8 mouse cellular contexts compared by ENCODE assay signal in genomic region chr6:113890023-113890857, GRCm38 (mm10).
A peak's percentile ranks its signal among the peaks of the same experiment; 100 is the strongest.
DNase-seq lines count a peak whose midpoint lies in the region; ATAC-seq and TF ChIP-seq lines count a peak whose summit lies in the region.

No protein-coding gene starts in this region.

- no peak for DNase-seq in kidney, postnatal 36 days
- peak; percentile 49 to 56 for DNase-seq in cerebellum, postnatal 36 days
- no peak for DNase-seq in gastrocnemius, adult 18-20 months (ENCODE audit: low spot score)
- no peak for DNase-seq in embryo, embryonic 10.5 days (ENCODE audit: low spot score)
- no peak for DNase-seq in kidney, adult 8-10 months

- no peak for TF ChIP-seq CTCF in intestine, postnatal 0 days (IDR thresholded peaks at IDR 0.05; ENCODE audit: low read depth)

- H3K4me3 ChIP-seq in kidney, embryonic 16.5 days (ENCODE audit: low read length), result peak overlapping the region; percentile 41; the same call in 1 of the 2 replicates
- H3K4me3 ChIP-seq in intestine, postnatal 0 days (ENCODE audit: low read depth, low read length), result no peak overlapping the region
- H3K4me3 ChIP-seq in neural tube, embryonic 15.5 days (replicated peaks), result peak overlapping the region; percentile 56

- no peaks in the 10 kb centered on the region for H3K4me1 ChIP-seq in kidney, embryonic 16.5 days (ENCODE audit: insufficient read depth, low read length)
- no peaks in the 10 kb centered on the region for H3K4me1 ChIP-seq in intestine, postnatal 0 days (replicated peaks; ENCODE audit: control insufficient read depth, insufficient read depth, low read length)
- peaks cover 43% of the 10 kb centered on the region for H3K4me1 ChIP-seq in neural tube, embryonic 15.5 days

- H3K9me3 ChIP-seq in kidney, embryonic 16.5 days (ENCODE audit: low read length), result no peaks in the 10 kb centered on the region
- H3K9me3 ChIP-seq in intestine, postnatal 0 days (ENCODE audit: control insufficient read depth), result no peaks in the 10 kb centered on the region
- H3K9me3 ChIP-seq in neural tube, embryonic 15.5 days (replicated peaks), result no peaks in the 10 kb centered on the region

- no peaks in the 10 kb centered on the region for H3K36me3 ChIP-seq in kidney, embryonic 16.5 days (ENCODE audit: insufficient read depth, low read length)
- H3K36me3 ChIP-seq in intestine, postnatal 0 days (ENCODE audit: control insufficient read depth, insufficient read depth), result no peaks in the 10 kb centered on the region
- no peaks in the 10 kb centered on the region for H3K36me3 ChIP-seq in neural tube, embryonic 15.5 days

- ATAC-seq in kidney, embryonic 16.5 days (ENCODE audit: low FRiP score, low TSS enrichment), result no peak
- no peak for ATAC-seq in intestine, postnatal 0 days
- ATAC-seq in neural tube, embryonic 15.5 days (ENCODE audit: low FRiP score), result peak; percentile 37; the same call in 1 of the 2 replicates

- H3K27ac ChIP-seq in kidney, embryonic 16.5 days (ENCODE audit: low read length), result no peak overlapping the region
- no peak overlapping the region for H3K27ac ChIP-seq in intestine, postnatal 0 days (ENCODE audit: low read depth, low read length)
- H3K27ac ChIP-seq in neural tube, embryonic 15.5 days (replicated peaks), result peak overlapping the region; percentile 82

- 11% methylated on average over 16 of the region's 16 CpGs for WGBS in kidney, embryonic 16.5 days
- WGBS in intestine, postnatal 0 days, result 20% methylated on average over 16 of the region's 16 CpGs
- WGBS in neural tube, embryonic 15.5 days, result 6% methylated on average over 16 of the region's 16 CpGs

- peaks cover 32% of the 10 kb centered on the region for H3K27me3 ChIP-seq in kidney, embryonic 16.5 days (ENCODE audit: insufficient read depth, low read length)
- peaks cover 38% of the 10 kb centered on the region; the same call in 1 of the 2 replicates for H3K27me3 ChIP-seq in intestine, postnatal 0 days (replicated peaks; ENCODE audit: control insufficient read depth, insufficient read depth, low read length)
- H3K27me3 ChIP-seq in neural tube, embryonic 15.5 days (replicated peaks), result peaks cover 7% of the 10 kb centered on the region; the same call in 1 of the 2 replicates

- no peak overlapping the region for H3K9ac ChIP-seq in kidney, embryonic 16.5 days (replicated peaks; ENCODE audit: low read length)
- H3K9ac ChIP-seq in intestine, postnatal 0 days (ENCODE audit: low read depth, low read length), result no peak overlapping the region
- peak overlapping the region; percentile 69 for H3K9ac ChIP-seq in neural tube, embryonic 15.5 days (replicated peaks)

- H3K4me2 ChIP-seq in kidney, embryonic 16.5 days (replicated peaks; ENCODE audit: low read depth, low read length), result peak overlapping the region; percentile 61; the same call in 1 of the 2 replicates
- peak overlapping the region; percentile 56; the same call in 1 of the 2 replicates for H3K4me2 ChIP-seq in intestine, postnatal 0 days (replicated peaks; ENCODE audit: low read depth)
- H3K4me2 ChIP-seq in neural tube, embryonic 15.5 days, result peak overlapping the region; percentile 85

Comparison
In these comparisons a context has a peak if more than half of its experiments do, and no peak if none do; other contexts are left out.
1. DNase-seq: peak in cerebellum, postnatal 36 days (2 of 2); none in kidney, postnatal 36 days (0 of 2), gastrocnemius, adult 18-20 months (single experiment), embryo, embryonic 10.5 days (single experiment) and kidney, adult 8-10 months (0 of 2).
2. Peak in every context shown above with its lines, with median percentiles within 50 percentile points of each other: H3K4me2 ChIP-seq.